Mouse (Mus musculus): ENCODE measurements at regions not wholly inside any gene's neighbourhood (a gene's known extent, or its start where the extent isn't known, plus 50 kb on each side); places are given as distances from the start of the nearest gene placed in this dataset.
"Not testable (repeated sequence)": the region's sequence is repeated elsewhere in the genome, so short reads cannot be mapped to it uniquely, and the experiment has no call there.

DNA sequence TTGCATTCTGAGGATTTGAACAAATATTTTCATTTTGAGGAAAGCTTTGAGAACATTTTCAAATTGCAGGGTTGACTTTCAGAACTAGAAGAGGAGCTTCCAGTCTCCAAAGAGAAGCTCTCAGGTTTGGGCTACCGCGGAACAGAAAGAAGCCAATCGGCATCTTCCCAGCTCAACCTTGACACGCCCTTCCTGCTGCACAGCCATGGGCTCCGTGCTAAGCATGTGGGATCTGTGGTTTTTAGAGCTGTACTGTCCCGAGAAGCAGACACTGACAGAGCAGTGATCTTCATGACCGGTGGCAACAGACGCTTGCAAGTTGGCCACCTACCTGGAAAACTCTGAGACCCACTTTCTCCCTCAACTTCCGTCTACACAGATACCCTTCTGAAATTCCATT, 85.4 kb upstream of the Gm12728 start:
- no peaks in the 10 kb centered on the region for H3K27me3 ChIP-seq
- no peaks in the 10 kb centered on the region for H3K4me1 ChIP-seq
- H3K27ac ChIP-seq (replicated peaks), result no peak overlapping the region
- no peak overlapping the region for H3K4me2 ChIP-seq (replicated peaks)
- H3K4me3 ChIP-seq, result no peak overlapping the region
- WGBS, result 90% methylated on average over 9 of the region's 9 CpGs
- no peak for ATAC-seq (ENCODE audit: low FRiP score, low read depth)
- no peaks in the 10 kb centered on the region for H3K9me3 ChIP-seq
- no peak overlapping the region for H3K9ac ChIP-seq (replicated peaks)
- no peaks in the 10 kb centered on the region for H3K36me3 ChIP-seq

DNA sequence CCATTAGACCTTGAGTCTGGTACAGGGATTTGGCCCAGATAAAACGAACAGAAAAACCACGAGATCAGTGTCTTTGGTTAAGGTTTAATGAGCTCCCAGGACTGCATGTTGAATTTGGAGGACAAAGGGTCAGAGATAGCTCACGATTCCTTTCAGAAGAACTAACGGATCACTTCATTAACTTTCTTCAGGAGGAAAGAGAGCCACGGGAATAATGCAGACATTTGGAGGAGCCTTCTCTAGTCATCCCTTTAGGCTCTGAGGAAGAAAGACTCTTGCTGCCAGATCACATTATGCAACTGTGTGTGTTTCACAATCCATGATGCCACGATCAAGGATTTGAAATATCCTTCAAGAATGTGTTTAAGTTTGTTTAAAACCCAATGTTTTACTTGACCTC, 83.7 kb upstream of the Gm12728 start:
- no peaks in the 10 kb centered on the region for H3K4me1 ChIP-seq
- no peaks in the 10 kb centered on the region for H3K27me3 ChIP-seq
- H3K36me3 ChIP-seq, result no peaks in the 10 kb centered on the region
- no peak overlapping the region for H3K9ac ChIP-seq (replicated peaks)
- H3K4me2 ChIP-seq (replicated peaks), result no peak overlapping the region
- no peak overlapping the region for H3K27ac ChIP-seq (replicated peaks)
- H3K9me3 ChIP-seq, result no peaks in the 10 kb centered on the region
- no peak overlapping the region for H3K4me3 ChIP-seq
- no peak for ATAC-seq (ENCODE audit: low FRiP score, low read depth)
- 49% methylated on average over 6 of the region's 6 CpGs for WGBS

DNA sequence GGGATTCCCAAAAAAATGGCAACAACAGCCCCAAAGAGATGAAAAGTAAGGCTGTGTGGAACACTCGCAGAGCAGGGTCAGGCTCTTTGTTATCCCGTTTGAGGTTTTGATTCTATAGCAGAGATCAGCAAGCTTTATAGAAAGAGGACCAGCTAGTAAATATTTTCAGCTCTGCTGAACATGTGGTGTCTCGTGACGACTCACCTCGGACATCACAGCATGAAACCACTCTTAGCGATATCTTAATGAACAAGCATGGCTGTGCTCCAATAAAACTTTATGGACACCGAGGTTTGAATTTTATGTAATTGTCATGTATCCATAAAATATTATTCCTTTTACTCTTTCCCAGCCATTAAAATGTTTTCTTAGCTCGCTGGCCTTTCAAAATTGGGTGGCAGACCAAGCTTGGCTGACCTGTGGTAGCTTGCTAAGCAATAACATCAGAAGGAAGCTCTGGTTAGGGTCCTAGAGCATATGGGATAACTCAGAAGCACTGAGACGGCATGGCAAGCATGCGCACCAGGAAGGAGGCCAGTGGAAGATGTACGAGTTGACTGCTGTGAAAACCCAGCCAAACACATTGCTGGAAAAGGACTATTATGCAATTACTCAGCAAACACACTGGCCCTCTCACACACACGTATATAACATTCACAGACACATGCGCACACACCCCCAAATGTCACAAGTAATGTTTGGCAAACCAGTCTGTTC, 81.4 kb upstream of the Gm12728 start:
- 79% methylated on average over 13 of the region's 13 CpGs for WGBS
- Histone ChIP-seq H3K27ac (replicated peaks) (no peak overlapping the region), H3K4me2 (replicated peaks) (no peak overlapping the region), H3K9ac (replicated peaks) (no peak overlapping the region), H3K4me1 (no peaks in the 10 kb centered on the region), H3K27me3 (no peaks in the 10 kb centered on the region), H3K36me3 (no peaks in the 10 kb centered on the region), H3K9me3 (peaks cover 5% of the 10 kb centered on the region; the same call in 1 of the 2 replicates), H3K4me3 (no peak overlapping the region)
- ATAC-seq (ENCODE audit: low FRiP score, low read depth), result no peak

DNA sequence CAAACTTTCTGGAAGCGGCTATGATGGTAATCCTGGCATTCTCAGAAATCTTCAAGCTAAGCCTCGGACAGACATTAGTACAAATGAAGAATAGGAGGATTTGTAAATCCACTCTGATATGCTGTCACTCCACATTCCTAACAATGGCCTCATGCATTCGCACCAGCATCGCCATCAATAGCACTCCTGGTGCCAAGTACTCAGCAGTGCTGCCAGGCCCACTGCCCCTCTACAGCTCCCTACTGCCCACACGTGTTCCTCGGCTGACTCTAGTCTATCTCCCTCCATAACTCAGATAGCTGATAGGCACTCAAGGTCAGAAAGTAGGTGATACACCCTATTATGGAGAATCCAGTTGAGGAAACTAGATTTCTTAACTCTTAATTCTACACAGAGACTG, 75.7 kb upstream of the Gm12728 start:
- Histone ChIP-seq H3K4me2 (replicated peaks) (no peak overlapping the region), H3K36me3 (no peaks in the 10 kb centered on the region), H3K4me1 (no peaks in the 10 kb centered on the region), H3K27ac (replicated peaks) (no peak overlapping the region), H3K27me3 (no peaks in the 10 kb centered on the region), H3K9ac (replicated peaks) (no peak overlapping the region), H3K9me3 (peaks cover 12% of the 10 kb centered on the region; the same call in 1 of the 2 replicates), H3K4me3 (no peak overlapping the region)
- ATAC-seq (ENCODE audit: low FRiP score, low read depth), result no peak
- 85% methylated on average over 6 of the region's 6 CpGs for WGBS

DNA sequence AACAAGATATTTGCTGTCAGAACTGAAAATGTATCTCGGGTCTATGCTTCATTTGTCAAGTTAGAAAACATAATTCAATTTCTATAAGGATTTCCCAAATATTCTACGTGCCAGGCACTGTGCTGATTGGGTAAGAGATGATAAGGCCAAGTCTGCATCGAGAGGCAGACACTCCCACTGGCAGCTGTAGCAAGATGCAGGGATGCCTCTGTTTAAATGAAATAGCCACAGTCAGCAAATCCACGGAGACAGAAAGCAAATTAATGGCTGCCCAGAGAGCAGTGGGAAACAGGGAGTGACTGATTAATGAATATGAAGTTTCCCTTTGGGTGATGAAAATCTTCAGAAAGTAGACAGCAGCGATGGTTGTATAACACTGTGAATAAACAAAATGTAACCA, 71.6 kb upstream of the Gm12728 start:
- no peak overlapping the region for H3K9ac ChIP-seq (replicated peaks)
- H3K9me3 ChIP-seq, result 0 out of 2 replicates have a peak, but pooled peaks cover 9% of the 10 kb centered on the region
- H3K4me3 ChIP-seq, result no peak overlapping the region
- H3K27ac ChIP-seq (replicated peaks), result no peak overlapping the region
- no peaks in the 10 kb centered on the region for H3K36me3 ChIP-seq
- no peaks in the 10 kb centered on the region for H3K4me1 ChIP-seq
- ATAC-seq (ENCODE audit: low FRiP score, low read depth), result no peak
- H3K27me3 ChIP-seq, result no peaks in the 10 kb centered on the region
- H3K4me2 ChIP-seq (replicated peaks), result no peak overlapping the region
- WGBS, result 73% methylated on average over 5 of the region's 5 CpGs

DNA sequence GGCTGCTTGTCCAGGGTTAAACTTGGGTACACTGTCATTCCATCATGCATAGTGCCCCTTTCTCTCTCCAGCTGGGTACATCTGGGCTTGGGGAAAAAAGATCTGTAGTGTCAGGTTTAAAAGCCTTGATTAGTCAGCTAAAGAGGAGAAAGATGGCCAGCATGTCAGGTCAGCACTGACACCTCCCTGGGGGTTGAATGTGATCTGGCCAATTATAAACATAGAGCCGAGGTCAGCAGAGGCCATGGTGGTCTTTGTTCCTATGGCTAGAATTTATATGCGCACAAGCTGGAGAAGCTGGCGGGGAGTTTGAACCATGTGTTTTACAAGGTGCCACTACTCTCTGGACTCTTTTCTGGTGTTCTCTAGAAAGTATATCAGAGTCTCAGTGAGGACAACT, 61.0 kb upstream of the Gm12728 start:
- no peak overlapping the region for H3K4me3 ChIP-seq
- 72% methylated on average over 3 of the region's 3 CpGs for WGBS
- H3K4me2 ChIP-seq (replicated peaks), result no peak overlapping the region
- H3K9ac ChIP-seq (replicated peaks), result no peak overlapping the region
- no peak overlapping the region for H3K27ac ChIP-seq (replicated peaks)
- H3K9me3 ChIP-seq, result no peaks in the 10 kb centered on the region
- H3K36me3 ChIP-seq, result no peaks in the 10 kb centered on the region
- H3K4me1 ChIP-seq, result no peaks in the 10 kb centered on the region
- ATAC-seq (ENCODE audit: low FRiP score, low read depth), result no peak
- H3K27me3 ChIP-seq, result no peaks in the 10 kb centered on the region

DNA sequence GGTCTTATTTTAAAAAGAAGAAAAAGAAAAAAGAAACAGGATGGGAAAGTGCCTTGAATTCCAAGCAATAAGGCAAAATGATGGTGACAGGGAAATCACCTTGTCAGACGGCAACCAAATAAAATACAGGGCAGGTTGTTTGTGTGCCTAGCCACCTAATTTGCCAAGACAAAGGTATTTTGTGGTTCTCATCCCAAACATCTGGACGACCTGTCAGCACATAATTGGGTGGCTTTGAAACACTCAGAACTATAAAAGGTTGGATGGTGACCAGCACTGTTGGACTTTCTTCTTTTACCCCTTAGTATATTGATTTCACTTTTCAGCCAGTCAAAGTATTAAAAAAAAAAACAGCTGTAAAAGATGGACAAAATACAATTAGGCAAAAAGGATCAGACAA, 58.8 kb upstream of the Gm12728 start:
- 89% methylated on average over 2 of the region's 2 CpGs for WGBS
- Histone ChIP-seq H3K4me2 (replicated peaks) (no peak overlapping the region), H3K4me1 (no peaks in the 10 kb centered on the region), H3K4me3 (no peak overlapping the region), H3K27ac (replicated peaks) (no peak overlapping the region), H3K9ac (replicated peaks) (no peak overlapping the region), H3K9me3 (no peaks in the 10 kb centered on the region), H3K36me3 (no peaks in the 10 kb centered on the region), H3K27me3 (no peaks in the 10 kb centered on the region)
- ATAC-seq (ENCODE audit: low FRiP score, low read depth), result no peak

DNA sequence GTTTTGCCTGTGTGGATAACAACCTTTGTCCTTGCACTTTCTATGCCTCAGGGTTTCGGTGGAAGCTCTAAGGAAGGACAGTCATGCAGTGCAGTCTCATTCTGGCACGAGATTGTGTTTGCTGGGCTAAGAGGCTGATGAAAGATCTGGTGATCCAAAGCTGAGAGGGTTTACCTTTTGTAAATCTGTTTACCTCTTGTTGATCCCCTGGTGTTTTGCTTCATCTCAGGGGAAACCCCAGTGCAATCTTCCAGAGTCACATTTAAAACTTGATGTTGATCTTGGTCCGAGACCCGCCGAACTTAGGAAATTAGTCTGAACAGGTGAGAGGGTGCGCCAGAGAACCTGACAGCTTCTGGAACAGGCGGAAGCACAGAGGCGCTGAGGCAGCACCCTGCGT, 54.6 kb upstream of the Gm12728 start:
- not testable (repeated sequence) for H3K36me3 ChIP-seq; H3K27me3 ChIP-seq; H3K4me2 ChIP-seq (replicated peaks); H3K9me3 ChIP-seq; H3K4me1 ChIP-seq; ATAC-seq (ENCODE audit: low FRiP score, low read depth); H3K4me3 ChIP-seq; H3K27ac ChIP-seq (replicated peaks); H3K9ac ChIP-seq (replicated peaks)
- 91% methylated on average over 6 of the region's 9 CpGs for WGBS
